In genomic region chr1:130513482-130513881, GRCm38 (mm10) we compare ENCODE assay signal across 16 mouse cellular contexts.
"Had no signal": no experiment of that assay in that cellular context is flagged by ENCODE, and none has a peak within 500 bp of the region (broad histone marks: within the 10 kb centered on the region; RNA-seq: fewer than 3 reads in every experiment).

No protein-coding gene starts in this region.

- H3K36me3 ChIP-seq: limb, embryonic 13.5 days; liver, embryonic 13.5 days; midbrain, embryonic 10.5 days; neural tube, embryonic 15.5 days had no signal

- H3K4me1 ChIP-seq: midbrain, embryonic 10.5 days had no signal

- H3K4me2 ChIP-seq: limb, embryonic 13.5 days; liver, embryonic 13.5 days; neural tube, embryonic 15.5 days had no signal

- H3K9ac ChIP-seq: limb, embryonic 13.5 days; liver, embryonic 13.5 days; neural tube, embryonic 15.5 days had no signal

- H3K27ac ChIP-seq: kidney, postnatal 0 days; limb, embryonic 13.5 days; liver, embryonic 13.5 days; midbrain, embryonic 10.5 days; neural tube, embryonic 15.5 days had no signal

- ATAC-seq: intestine, embryonic 16.5 days had no signal

- DNase-seq: kidney, adult 2 months; kidney, postnatal 36 days; layer of hippocampus, adult 9-11 months; layer of hippocampus, postnatal 36 days; left cerebral cortex, postnatal 4 days; liver, embryonic 13.5 days; lung, adult 2 months; midbrain, embryonic 14.5 days; right cerebral cortex, adult 18-20 months; thymus, postnatal 36 days had no signal

- H3K4me3 ChIP-seq: limb, embryonic 13.5 days; liver, embryonic 13.5 days; midbrain, embryonic 10.5 days; myocyte; neural tube, embryonic 15.5 days had no signal

- H3K9me3 ChIP-seq: limb, embryonic 13.5 days; liver, embryonic 13.5 days; midbrain, embryonic 10.5 days; neural tube, embryonic 15.5 days had no signal

- H3K27me3 ChIP-seq: limb, embryonic 13.5 days; liver, embryonic 13.5 days; neural tube, embryonic 15.5 days had no signal
